Mouse (Mus musculus) CH12.LX (cell line): ENCODE measurements at regions not wholly inside any gene's neighbourhood (a gene's known extent, or its start where the extent isn't known, plus 50 kb on each side); places are given as distances from the start of the nearest gene placed in this dataset.

Experiments used
- DNase-seq: peaks from one replicate; pipeline ENCODE4 v3.0.0-alpha.2; 2013; ENCODE audit errors: extremely low read depth
- H3K27ac ChIP-seq: 2 replicates; pipeline ENCODE4 v1.5.1; 2012; ENCODE audit warnings: low read depth, mild to moderate bottlenecking, control low read depth, moderate library complexity; ENCODE audit not compliant: insufficient read depth
- H3K27me3 ChIP-seq: replicated peaks from 2 replicates; pipeline ENCODE3; 2012; ENCODE audit warnings: inconsistent platforms
- H3K36me3 ChIP-seq, 2 experiments: replicated peaks in 1 of 2; 2 replicates each; pipeline versions ENCODE3 to v1.6.1; 2012; ENCODE audit warnings: inconsistent platforms in 1 of 2, low read length in 1 of 2, mild to moderate bottlenecking in 1 of 2, mixed read lengths in 1 of 2, moderate library complexity in 1 of 2; ENCODE audit not compliant: control insufficient read depth in 1 of 2, insufficient read depth in 1 of 2
- H3K4me1 ChIP-seq, 2 experiments: 2 replicates each; pipeline ENCODE4 v1.6.1; 2012; ENCODE audit warnings: inconsistent platforms in 1 of 2, moderate library complexity in 1 of 2; ENCODE audit not compliant: insufficient read depth in 2 of 2, control insufficient read depth in 1 of 2
- H3K4me2 ChIP-seq: 2 replicates; pipeline ENCODE4 v1.6.1; 2012; ENCODE audit warnings: low read depth, mild to moderate bottlenecking, control low read depth; ENCODE audit not compliant: poor library complexity, insufficient read depth, severe bottlenecking
- H3K4me3 ChIP-seq, 3 experiments: fragments of 150-350 bp in 1 of 3; sonication (generic) in 1 of 3; replicated peaks in 1 of 3; 2 replicates each; pipeline versions ENCODE3 to v1.5.1; 2011 to 2012; ENCODE audit warnings: low read depth in 2 of 3, low read length in 2 of 3, mild to moderate bottlenecking in 2 of 3, moderate library complexity in 2 of 3, control low read depth in 1 of 3, improper control_type of control experiment in 1 of 3, inconsistent platforms in 1 of 3, mixed read lengths in 1 of 3; ENCODE audit not compliant: poor library complexity in 1 of 3
- H3K79me2 ChIP-seq: replicated peaks from 2 replicates; pipeline ENCODE4 v1.6.1; 2012; ENCODE audit warnings: mild to moderate bottlenecking, moderate library complexity; ENCODE audit not compliant: control insufficient read depth, poor library complexity, insufficient read depth, severe bottlenecking; ENCODE audit errors: extremely low read depth
- H3K9ac ChIP-seq: 2 replicates; pipeline ENCODE4 v1.6.1; 2012; ENCODE audit warnings: low read depth, mild to moderate bottlenecking, control low read depth, moderate library complexity; ENCODE audit not compliant: insufficient read depth
- H3K9me3 ChIP-seq: replicated peaks from 2 replicates; pipeline ENCODE3; 2012; ENCODE audit warnings: low read length, inconsistent platforms, mixed read lengths
- CHD1 ChIP-seq: IDR thresholded peaks from 2 replicates; pipeline ENCODE4 v1.6.1; 2012; ENCODE audit warnings: low read depth, low read length, improper control_type of control experiment, inconsistent platforms
- CTCF ChIP-seq, 2 experiments: IDR thresholded peaks in 1 of 2; conservative IDR thresholded peaks in 1 of 2; 2 replicates each; pipeline ENCODE4 v1.5.1; 2011 to 2012; ENCODE audit warnings: low read depth in 2 of 2, low read length in 2 of 2, improper control_type of control experiment in 1 of 2, inconsistent platforms in 1 of 2, mild to moderate bottlenecking in 1 of 2, moderate library complexity in 1 of 2
- ELF1 ChIP-seq: IDR thresholded peaks from 2 replicates; pipeline ENCODE4 v1.6.1; 2014; ENCODE audit warnings: low read depth, mild to moderate bottlenecking, inconsistent platforms, low read length, improper control_type of control experiment
- ETS1 ChIP-seq: conservative IDR thresholded peaks from 2 replicates; pipeline ENCODE4 v1.6.1; 2012; ENCODE audit warnings: low read depth, mild to moderate bottlenecking, inconsistent platforms, low read length, improper control_type of control experiment, moderate library complexity
- IRF4 ChIP-seq: IDR thresholded peaks from 2 replicates; pipeline ENCODE4 v1.6.1; 2014; ENCODE audit warnings: low read depth, mild to moderate bottlenecking, inconsistent platforms, low read length, improper control_type of control experiment
- JUN ChIP-seq: IDR thresholded peaks from 2 replicates; pipeline ENCODE4 v1.6.1; 2011; ENCODE audit warnings: low read depth, mild to moderate bottlenecking, low read length, improper control_type of control experiment, moderate library complexity; ENCODE audit not compliant: insufficient read depth
- KAT2A ChIP-seq: IDR thresholded peaks from 2 replicates; pipeline ENCODE4 v1.6.1; 2012; ENCODE audit warnings: low read length, improper control_type of control experiment, inconsistent platforms; ENCODE audit not compliant: insufficient replicate concordance
- MAFK ChIP-seq: IDR thresholded peaks from 2 replicates; pipeline ENCODE4 v1.6.1; 2011; ENCODE audit warnings: low read length, improper control_type of control experiment; ENCODE audit not compliant: insufficient replicate concordance
- MAX ChIP-seq: IDR thresholded peaks from 2 replicates; pipeline ENCODE4 v1.6.1; 2011; ENCODE audit warnings: low read length, improper control_type of control experiment
- MAZ ChIP-seq: IDR thresholded peaks from 2 replicates; pipeline ENCODE4 v1.6.1; 2012; ENCODE audit warnings: low read depth, mild to moderate bottlenecking, inconsistent platforms, low read length, improper control_type of control experiment, moderate library complexity
- MYC ChIP-seq: IDR thresholded peaks from 2 replicates; pipeline ENCODE4 v1.6.1; 2011; ENCODE audit warnings: low read depth, mild to moderate bottlenecking, improper control_type of control experiment, low read length
- NELFE ChIP-seq: IDR thresholded peaks from 2 replicates; pipeline ENCODE4 v1.6.1; 2011; ENCODE audit warnings: low read depth, low read length, improper control_type of control experiment
- NRF1 ChIP-seq: IDR thresholded peaks from 2 replicates; pipeline ENCODE4 v1.6.1; 2014; ENCODE audit warnings: low read depth, mild to moderate bottlenecking, inconsistent platforms, low read length, improper control_type of control experiment, moderate library complexity
- PAX5 ChIP-seq: IDR thresholded peaks from 2 replicates; pipeline ENCODE4 v1.6.1; 2012; ENCODE audit warnings: low read length, inconsistent platforms, mixed read lengths
- POLR2A ChIP-seq: IDR thresholded peaks from 2 replicates; pipeline ENCODE4 v1.6.1; 2011; ENCODE audit warnings: low read depth, mild to moderate bottlenecking, improper control_type of control experiment, low read length
- POLR2AphosphoS2 ChIP-seq: IDR thresholded peaks from 2 replicates; pipeline ENCODE4 v1.6.1; 2011; ENCODE audit warnings: low read depth, low read length, improper control_type of control experiment
- RAD21 ChIP-seq: IDR thresholded peaks from 2 replicates; pipeline ENCODE4 v1.6.1; 2011; ENCODE audit warnings: low read depth, mild to moderate bottlenecking, low read length, improper control_type of control experiment, moderate library complexity
- RCOR1 ChIP-seq: conservative IDR thresholded peaks from 2 replicates; pipeline ENCODE4 v1.6.1; 2012; ENCODE audit warnings: low read depth, mild to moderate bottlenecking, inconsistent platforms, low read length, improper control_type of control experiment
- SIN3A ChIP-seq: IDR thresholded peaks from 2 replicates; pipeline ENCODE4 v1.6.1; 2012; ENCODE audit warnings: low read length, improper control_type of control experiment, inconsistent platforms
- SMC3 ChIP-seq: IDR thresholded peaks from 2 replicates; pipeline ENCODE4 v1.6.1; 2011; ENCODE audit warnings: low read depth, low read length, improper control_type of control experiment
- TCF12 ChIP-seq: IDR thresholded peaks from 2 replicates; pipeline ENCODE4 v1.6.1; 2014; ENCODE audit warnings: low read depth, mild to moderate bottlenecking, inconsistent platforms, low read length, improper control_type of control experiment
- UBTF ChIP-seq: IDR thresholded peaks from 2 replicates; pipeline ENCODE4 v1.6.1; 2012; ENCODE audit warnings: low read depth, mild to moderate bottlenecking, inconsistent platforms, low read length, improper control_type of control experiment, moderate library complexity
- USF1 ChIP-seq: IDR thresholded peaks from 2 replicates; pipeline ENCODE4 v1.6.1; 2014; ENCODE audit warnings: low read depth, mild to moderate bottlenecking, inconsistent platforms, low read length, improper control_type of control experiment
- USF2 ChIP-seq: conservative IDR thresholded peaks from 2 replicates; pipeline ENCODE4 v1.6.1; 2011; ENCODE audit warnings: low read depth, low read length, improper control_type of control experiment
- ZC3H11A ChIP-seq: IDR thresholded peaks from 2 replicates; pipeline ENCODE4 v1.6.1; 2012; ENCODE audit warnings: low read depth, mild to moderate bottlenecking, inconsistent platforms, low read length, improper control_type of control experiment
- ZKSCAN1 ChIP-seq: IDR thresholded peaks from 2 replicates; pipeline ENCODE4 v1.6.1; 2012; ENCODE audit warnings: low read depth, inconsistent platforms, low read length, improper control_type of control experiment, borderline replicate concordance
- ZNF384 ChIP-seq: IDR thresholded peaks from 2 replicates; pipeline ENCODE4 v1.6.1; 2012; ENCODE audit warnings: low read depth, low read length, improper control_type of control experiment, inconsistent platforms
- dilution Hi-C: fragments of 300-500 bp; cut with MboI; formaldehyde crosslinking; loops from 2 replicates; pipeline ENCODE4 v1.14.3; 2020; ENCODE audit warnings: low sequenced_read_pairs; ENCODE audit not compliant: extremely low pct_unique_long_range_greater_than_20kb, extremely low pct_ligation_motif_present
- in situ Hi-C: fragments of 300-500 bp; cut with MboI; formaldehyde crosslinking; loops from 3 replicates; pipeline ENCODE4 v1.14.3; 2019; ENCODE audit warnings: low sequenced_read_pairs, low pct_ligation_motif_present, low pct_unique_long_range_greater_than_20kb, mixed read lengths

DNA sequence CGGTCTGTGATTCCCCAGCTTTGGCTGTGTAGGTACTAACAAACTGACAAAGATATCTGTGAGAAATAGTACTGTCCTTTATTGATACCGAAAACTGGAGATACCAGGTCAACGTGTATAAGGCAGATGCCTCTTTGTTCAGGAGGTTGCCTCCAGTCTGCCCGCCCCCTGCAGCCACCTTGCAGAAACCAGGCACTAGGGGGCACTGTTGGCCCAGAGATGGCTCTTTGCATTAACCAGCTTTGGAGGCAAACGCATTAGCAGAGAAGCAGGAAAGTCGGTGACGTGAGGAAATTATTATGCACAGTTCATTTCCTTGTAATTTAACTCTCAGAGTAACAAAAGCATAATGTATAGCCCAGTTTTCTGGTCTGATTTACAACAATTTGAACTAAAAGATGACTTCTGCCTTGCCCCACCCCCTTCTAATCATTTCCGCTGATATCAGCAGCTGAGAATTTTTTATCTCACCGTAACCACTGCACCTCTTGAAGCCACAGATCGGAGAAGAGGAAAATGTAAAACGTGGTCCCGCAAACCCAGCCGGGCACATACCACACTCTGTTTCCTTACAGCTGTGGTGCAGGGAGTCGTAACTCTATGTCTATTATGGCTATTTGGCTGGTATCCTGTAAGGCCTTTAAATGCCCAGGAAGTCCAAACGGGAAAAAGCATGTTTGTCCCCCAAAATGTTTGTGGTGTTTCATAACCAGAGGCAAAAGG is 203.5 kb downstream of the Icos start:
- in situ Hi-C loops (no loop called here), dilution Hi-C loops (no loop called here)
- no peak overlapping the region for H3K27ac ChIP-seq
- no peaks in the 10 kb centered on the region for H3K9me3 ChIP-seq
- H3K4me1 ChIP-seq = peaks cover 0 to 13% of the 10 kb centered on the region in 2 experiments; a peak in 2 of 4 replicates
- no peaks in the 10 kb centered on the region for H3K79me2 ChIP-seq
- H3K4me2 ChIP-seq = peak overlapping the region; percentile 65
- H3K27me3 ChIP-seq = no peaks in the 10 kb centered on the region
- DNase-seq = peak; percentile 86
- H3K36me3 ChIP-seq = no peaks in the 10 kb centered on the region
- TF ChIP-seq IRF4 (no peak), TCF12 (no peak), POLR2A (no peak), MAFK (peak; percentile 50; the same call in 1 of the 2 replicates), MAZ (no peak), PAX5 (no peak), ZNF384 (no peak), SMC3 (peak; percentile 86), RAD21 (peak; percentile 98), ZC3H11A (peak; percentile 18; the same call in 1 of the 2 replicates), USF2 (no peak), ETS1 (no peak), MAX (no peak), KAT2A (no peak), UBTF (no peak), ZKSCAN1 (no peak), NELFE (peak; percentile 34; the same call in 1 of the 2 replicates), CTCF (conservative IDR thresholded peaks at IDR 0.05 in 1 of 2, IDR thresholded peaks at IDR 0.05 in 1 of 2; ENCODE audit: low read depth in 2 of 2, low read length in 2 of 2) (peak; percentile 53 to 91), SIN3A (no peak), NRF1 (no peak), MYC (no peak)
- no peak overlapping the region for H3K4me3 ChIP-seq
- H3K9ac ChIP-seq = no peak overlapping the region

DNA sequence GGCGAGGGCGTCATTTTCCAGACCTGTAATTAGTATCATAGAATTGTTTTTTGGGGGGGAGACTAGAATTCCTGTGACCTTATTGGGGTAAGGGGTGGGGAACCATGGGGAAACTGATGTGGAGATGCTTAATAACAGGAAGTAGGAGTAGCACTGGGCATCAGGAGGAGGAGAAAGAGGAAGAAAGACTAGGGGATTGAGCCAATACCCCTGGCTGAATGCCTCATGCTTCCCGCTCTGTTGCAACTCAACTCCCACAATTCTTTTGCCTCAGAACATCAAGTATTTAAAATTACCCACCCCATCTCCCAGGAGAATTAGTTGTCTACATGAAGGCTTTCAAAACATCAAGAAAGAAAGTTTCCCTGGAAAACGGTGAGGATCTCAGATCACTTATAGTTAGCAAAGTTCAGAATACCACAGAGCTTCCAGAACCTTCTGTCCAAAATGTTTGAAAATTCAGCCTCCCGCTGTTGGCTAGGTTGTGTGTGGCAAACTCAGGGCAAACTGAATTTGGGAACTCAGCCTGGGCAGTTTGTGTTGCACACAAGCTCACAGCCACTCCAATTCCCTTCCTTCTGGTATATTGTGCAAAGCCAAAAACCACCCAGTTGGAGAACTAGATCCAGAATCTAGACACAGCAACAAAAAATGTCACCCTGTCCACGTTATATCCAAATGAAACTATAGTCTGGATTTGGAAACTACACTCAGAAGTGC is 209.8 kb downstream of the Icos start:
- Histone ChIP-seq H3K4me3 (no peak overlapping the region), H3K27me3 (no peaks in the 10 kb centered on the region), H3K9ac (no peak overlapping the region), H3K79me2 (no peaks in the 10 kb centered on the region), H3K36me3 (no peaks in the 10 kb centered on the region), H3K4me1 (no peaks in the 10 kb centered on the region), H3K27ac (no peak overlapping the region), H3K9me3 (no peaks in the 10 kb centered on the region)
- dilution Hi-C loops = no loop called here
- no peak for DNase-seq
- in situ Hi-C loops = no loop called here
- TF ChIP-seq RAD21 (no peak), NELFE (no peak), USF2 (no peak), KAT2A (no peak), CHD1 (no peak), NRF1 (no peak), PAX5 (no peak), MAZ (no peak), POLR2AphosphoS2 (no peak), POLR2A (no peak), RCOR1 (no peak), TCF12 (no peak), ETS1 (no peak), ELF1 (no peak), JUN (no peak), USF1 (no peak), SMC3 (no peak), MAFK (no peak)
- TF ChIP-seq, all 38 proteins: peak for 0
- H3K4me2 ChIP-seq = no peak overlapping the region
